Mouse (Mus musculus): ENCODE results near the gene Slc9a5.

DNA sequence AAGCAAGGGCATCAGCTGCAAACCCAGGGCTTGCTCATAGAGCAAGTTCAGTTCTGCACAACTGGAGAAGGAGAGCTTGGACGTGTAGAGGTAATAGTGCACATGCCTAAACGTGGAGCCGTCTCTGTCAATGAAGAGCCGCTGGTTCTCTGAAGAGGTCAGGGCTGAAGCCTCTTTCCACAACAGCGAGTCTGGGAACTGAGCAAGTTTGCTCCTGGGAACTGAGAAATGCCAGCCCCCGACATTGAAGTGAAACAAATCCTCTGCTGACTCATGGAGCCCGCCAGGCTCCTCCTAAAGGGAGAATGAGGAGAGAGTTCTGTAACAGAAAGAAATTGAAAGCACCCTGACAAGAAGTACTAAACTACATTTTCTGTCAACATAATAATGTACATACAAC, 59.7 kb downstream of the Slc9a5 start:
- TF ChIP-seq CTCF (IDR thresholded peaks at IDR 0.05; ENCODE audit: low read depth) (no peak), EP300 (optimal IDR thresholded peaks at IDR 0.05) (no peak)

Measured in stomach, postnatal 0 days (tissue).